Mouse (Mus musculus) natural killer cell, adult 2 months (primary cell): ENCODE data around the gene Rbm3.
A peak's percentile ranks its signal among the peaks of the same experiment; 100 is the strongest.

Experiments used
- DNase-seq, 2 experiments: peaks; one replicate each; pipeline ENCODE4 v3.0.0; 2022; ENCODE audit warnings: low spot score in 2 of 2

The Rbm3 gene

GRCm38 (mm10) chrX:8145153-8145991 lies at the start of gene Rbm3:
TSS of gene Rbm3 (minus strand) at chrX:8145880.
- peak; percentile 86 to 90 for DNase-seq

- no peak for DNase-seq
Observed at GRCm38 (mm10) chrX:8193419-8193723, 47.7 kb upstream of the Rbm3 start, which contains the start of gene Ebp. TSS of gene Ebp (minus strand) at chrX:8193512.

GRCm38 (mm10) chrX:8192640-8193418 lies 47.1 kb upstream of the Rbm3 start:
- DNase-seq, result peak; percentile 60 to 63

GRCm38 (mm10) chrX:8192126-8192639 lies 46.5 kb upstream of the Rbm3 start:
- DNase-seq, result no peak

GRCm38 (mm10) chrX:8182871-8183540 lies 37.3 kb upstream of the Rbm3 start:
- DNase-seq, result no peak

- no peak for DNase-seq
Observed at GRCm38 (mm10) chrX:8179646-8180045, 34.0 kb upstream of the Rbm3 start.

GRCm38 (mm10) chrX:8178871-8179270 lies 33.2 kb upstream of the Rbm3 start:
- no peak for DNase-seq

- DNase-seq, result peak; percentile 81 to 86
Observed at GRCm38 (mm10) chrX:8175504-8176385, 30.1 kb upstream of the Rbm3 start, which contains the start of gene Tbc1d25. TSS of gene Tbc1d25 (minus strand) at chrX:8176181.

GRCm38 (mm10) chrX:8175169-8175503 lies 29.5 kb upstream of the Rbm3 start:
- no peak for DNase-seq

GRCm38 (mm10) chrX:8167716-8168647 lies 22.3 kb upstream of the Rbm3 start:
- DNase-seq, result peak in 1 of 2 experiments; percentile 28

GRCm38 (mm10) chrX:8164471-8164870 lies 18.8 kb upstream of the Rbm3 start:
- no peak for DNase-seq

- DNase-seq, result no peak
Observed at GRCm38 (mm10) chrX:8163076-8163475, 17.4 kb upstream of the Rbm3 start.

GRCm38 (mm10) chrX:8143750-8144149 lies 1.9 kb downstream of the Rbm3 start:
- no peak for DNase-seq

- no peak for DNase-seq
Observed at GRCm38 (mm10) chrX:8142948-8143347, 2.7 kb downstream of the Rbm3 start.

- DNase-seq, result no peak
Observed at GRCm38 (mm10) chrX:8141058-8141457, 4.6 kb downstream of the Rbm3 start.

- DNase-seq, result no peak
Observed at GRCm38 (mm10) chrX:8140446-8140845, 5.2 kb downstream of the Rbm3 start.

- DNase-seq, result no peak
Observed at GRCm38 (mm10) chrX:8139480-8139879, 6.2 kb downstream of the Rbm3 start.

GRCm38 (mm10) chrX:8135886-8136285 lies 9.8 kb downstream of the Rbm3 start:
- DNase-seq, result no peak

- peak; percentile 90 for DNase-seq
Observed at GRCm38 (mm10) chrX:8132017-8132976, 13.4 kb downstream of the Rbm3 start, which contains the start of gene Wdr13. TSS of gene Wdr13 (minus strand) at chrX:8132892.
